Mouse (Mus musculus) activated CD4-positive, CD25-positive, alpha-beta regulatory T cell (primary cell): ENCODE results near the gene Csnk1d. TPM values are rescaled to one million over a fixed set of nuclear protein-coding genes. Genes with fewer than 3 reads are reported as not detected.

ENCODE experiments used
- polyA plus RNA-seq, 2 experiments: library from polyadenylated mRNA; unstranded; fragments of 100-300 nt; shearing (Covaris generic); gene quantifications; one replicate each; pipeline ENCODE4 v1.2.1; 2017

Gene Csnk1d
- polyA plus RNA-seq: 100 to 1,000 TPM; 120 to 151 TPM

DNA sequence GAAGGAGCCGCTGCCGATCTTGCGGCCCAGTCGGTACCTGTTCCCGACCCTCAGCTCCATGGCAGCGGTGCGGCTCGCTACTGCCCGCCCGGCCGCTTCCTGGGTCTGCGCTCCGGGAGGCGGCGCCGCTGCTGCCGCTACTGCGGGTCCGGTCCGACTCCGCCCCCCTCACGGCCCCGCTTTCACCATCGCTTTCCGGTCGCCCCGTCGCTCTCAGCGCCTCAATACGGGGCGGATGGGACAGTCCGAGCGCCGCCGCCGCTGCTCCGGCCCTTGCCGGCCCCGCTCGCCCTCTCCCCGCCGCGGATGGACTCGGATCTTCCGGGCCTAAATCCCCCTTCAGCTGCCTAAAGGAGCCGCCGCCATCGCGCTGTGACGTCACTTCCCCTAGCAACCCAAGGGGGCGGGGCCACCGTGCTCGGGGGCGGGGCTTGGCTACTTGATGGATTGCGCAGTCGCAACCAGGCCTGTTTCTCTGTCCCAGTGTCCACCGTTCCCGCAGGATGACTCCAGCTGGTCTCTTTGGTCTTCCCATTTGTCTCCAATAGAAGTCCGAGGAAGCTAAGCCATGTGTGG is at the start of gene Csnk1d:
Csnk1d (minus strand) TSS at position 380 of the 576 bp plus-strand sequence.

DNA sequence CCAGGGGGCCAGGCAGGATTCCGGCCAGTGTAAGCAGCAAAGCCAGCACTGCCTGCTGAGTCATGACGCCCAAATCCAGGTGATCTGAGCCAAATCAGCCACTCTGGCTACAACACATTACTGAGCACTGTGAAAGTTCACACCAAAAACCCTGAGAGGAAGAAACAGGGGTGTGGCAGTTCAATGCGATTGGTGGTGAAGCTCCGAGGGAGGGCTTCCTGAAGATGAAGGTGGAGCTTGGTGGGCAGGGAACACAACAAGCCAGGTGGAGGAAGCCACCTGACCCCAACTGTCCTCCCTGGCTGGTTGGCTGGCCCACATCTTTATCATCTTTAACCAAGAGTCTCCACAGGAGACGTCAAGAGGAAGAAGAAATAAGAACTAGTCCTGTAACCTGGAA is 48.2 kb upstream of the Csnk1d start, which contains the start of gene Cd7:
Cd7 (minus strand) TSS at position 117 of the 400 bp plus-strand sequence.

DNA sequence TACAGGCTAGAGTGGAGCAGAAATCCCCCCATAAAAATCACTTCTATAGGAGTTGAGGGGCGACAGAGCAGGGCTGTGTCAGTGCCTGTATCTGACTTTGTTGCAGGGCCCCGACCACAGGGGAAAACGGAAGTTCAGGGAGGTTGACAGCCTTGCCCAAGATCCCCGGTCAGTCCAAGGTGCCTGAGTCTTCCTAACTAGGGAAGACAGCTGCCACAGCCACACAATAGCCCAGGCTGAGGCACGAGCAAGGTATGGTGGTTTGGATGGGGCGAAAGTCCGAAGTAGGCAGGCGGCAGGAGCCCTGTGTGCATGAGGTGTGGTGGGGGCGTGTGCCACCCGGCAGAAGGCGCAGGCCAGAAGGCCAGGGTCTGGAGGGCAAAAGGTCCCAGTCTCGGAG is 42.8 kb downstream of the Csnk1d start, which contains the start of gene Slc16a3:
Slc16a3 (plus strand) TSS at position 153 of the 400 bp plus-strand sequence.

DNA sequence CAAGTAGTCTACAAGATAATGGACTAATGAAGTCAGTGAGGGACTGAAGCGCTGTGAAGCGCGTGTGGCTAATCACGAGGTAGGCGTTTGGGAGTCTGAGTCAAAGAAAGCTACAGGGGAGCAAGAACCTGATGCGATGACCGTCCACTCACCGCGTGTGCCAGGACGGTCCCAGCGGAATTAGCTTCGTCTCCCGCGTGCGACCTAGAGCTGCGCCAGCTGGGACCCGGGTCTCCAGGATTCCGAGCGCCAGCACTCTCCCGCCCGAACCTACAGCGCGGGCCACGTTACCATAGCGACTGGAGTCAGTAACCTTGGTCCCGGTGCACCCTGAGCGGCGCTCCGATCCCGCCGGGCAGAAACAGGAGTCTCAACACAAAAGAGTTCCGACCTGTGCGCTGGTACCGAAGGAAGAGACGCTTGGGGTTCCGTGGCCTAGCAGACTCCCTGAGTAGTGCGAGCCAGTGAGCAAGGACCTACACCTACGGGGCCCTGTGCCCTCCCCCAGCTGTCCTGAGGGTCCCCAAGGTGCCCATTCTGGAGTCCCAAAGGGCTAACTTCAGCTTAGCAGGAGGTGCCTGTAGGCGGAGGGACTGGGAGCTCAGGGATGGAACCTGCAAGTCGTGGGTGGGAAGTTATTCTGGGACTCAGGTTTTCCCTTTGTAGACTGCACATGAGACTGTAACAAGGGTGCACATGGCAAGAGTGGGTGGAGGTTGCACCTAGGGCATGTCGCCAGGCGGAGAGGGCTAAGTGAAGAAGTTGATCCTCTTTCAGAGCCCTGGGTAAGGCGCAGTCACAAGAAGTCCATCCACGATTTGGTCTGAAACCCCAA is 58.3 kb downstream of the Csnk1d start, which contains the start of gene Ccdc57:
Ccdc57 (minus strand) TSS at position 309 of the 835 bp plus-strand sequence.

Other genes with a start within 250 kb of the Csnk1d start
- gene Hmga1b, start 228.5 kb downstream of the Csnk1d start, polyA plus RNA-seq: 10 to 100 TPM; 15.6 to 15.9 TPM
- gene Rfng, start 207.1 kb downstream of the Csnk1d start, polyA plus RNA-seq: 10 to 100 TPM; 31.9 to 32.2 TPM
- gene Gps1, start 207.1 kb downstream of the Csnk1d start, polyA plus RNA-seq: 100 to 1,000 TPM; 132 to 179 TPM
- 10 to 100 TPM; 63.8 to 80.4 TPM for gene Dus1l, start 194.9 kb downstream of the Csnk1d start, polyA plus RNA-seq
- 10 to 100 TPM; 22.8 to 39.0 TPM for gene Fasn, start 166.8 kb downstream of the Csnk1d start, polyA plus RNA-seq
- under 1 TPM; 0.06 to 0.24 TPM for gene Ccdc57, start 58.5 kb downstream of the Csnk1d start, polyA plus RNA-seq
- gene Slc16a3, start 42.9 kb downstream of the Csnk1d start, polyA plus RNA-seq: 10 to 100 TPM; 10.0 to 24.2 TPM
- gene Cd7, start 48.1 kb upstream of the Csnk1d start, polyA plus RNA-seq: 100 to 1,000 TPM; 102 to 189 TPM
- gene Sectm1b, start 72.2 kb upstream of the Csnk1d start, polyA plus RNA-seq: not detected
- gene Sectm1a, start 89.9 kb upstream of the Csnk1d start, polyA plus RNA-seq: under 1 TPM in 1 of 2 experiments, not detected in 1; 0.74 TPM
- gene Tex19.2, start 127.3 kb upstream of the Csnk1d start, polyA plus RNA-seq: not detected
- gene Tex19.1, start 154.8 kb upstream of the Csnk1d start, polyA plus RNA-seq: not detected
- gene Uts2r, start 168.9 kb upstream of the Csnk1d start, polyA plus RNA-seq: not detected
- gene Hexdc, start 213.1 kb upstream of the Csnk1d start, polyA plus RNA-seq: 1 to 10 TPM; 1.1 to 3.1 TPM
- 10 to 100 TPM in 1 of 2 experiments, 1 to 10 TPM in 1; 4.7 to 11.0 TPM for gene Ogfod3, start 213.4 kb upstream of the Csnk1d start, polyA plus RNA-seq
- 100 to 1,000 TPM in 1 of 2 experiments, 10 to 100 TPM in 1; 93.0 to 128 TPM for gene Cybc1, start 238.0 kb upstream of the Csnk1d start, polyA plus RNA-seq
- 10 to 100 TPM; 28.2 to 39.8 TPM for gene Narf, start 245.9 kb upstream of the Csnk1d start, polyA plus RNA-seq